Mouse (Mus musculus) CD4-positive helper T cell, adult 2 months (primary cell): Measurements from ENCODE around the gene Glipr1l2.
"Not testable (repeated sequence)": the region's sequence is repeated elsewhere in the genome, so short reads cannot be mapped to it uniquely, and the experiment has no call there.

Source experiments
- DNase-seq: peaks from one replicate; pipeline ENCODE4 v3.0.0-alpha.2; 2012; ENCODE audit warnings: low read depth, missing footprints, low spot score

Gene Glipr1l2

DNA sequence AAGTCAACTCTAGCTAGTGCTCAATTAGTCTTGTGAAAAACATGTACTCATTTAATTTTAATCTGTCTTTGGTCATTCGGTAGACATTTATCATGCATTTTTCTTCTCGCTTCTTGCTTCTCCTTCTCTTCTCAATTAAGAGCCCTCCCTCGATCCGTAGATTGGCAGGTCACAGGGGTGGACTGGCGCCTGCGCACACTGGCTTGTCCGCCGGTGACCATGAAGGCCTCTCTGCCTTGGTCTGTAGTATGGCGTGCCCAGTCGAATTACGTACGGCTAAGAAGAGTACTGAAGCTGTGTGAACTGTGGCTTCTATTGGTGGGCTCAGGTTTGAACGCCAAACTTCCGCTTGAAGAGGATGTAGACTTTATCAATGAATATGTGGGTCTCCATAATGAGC, at the start of gene Glipr1l2:
Glipr1l2 (plus strand) TSS at position 198 of the 400 bp plus-strand sequence.
- DNase-seq = no peak

DNA sequence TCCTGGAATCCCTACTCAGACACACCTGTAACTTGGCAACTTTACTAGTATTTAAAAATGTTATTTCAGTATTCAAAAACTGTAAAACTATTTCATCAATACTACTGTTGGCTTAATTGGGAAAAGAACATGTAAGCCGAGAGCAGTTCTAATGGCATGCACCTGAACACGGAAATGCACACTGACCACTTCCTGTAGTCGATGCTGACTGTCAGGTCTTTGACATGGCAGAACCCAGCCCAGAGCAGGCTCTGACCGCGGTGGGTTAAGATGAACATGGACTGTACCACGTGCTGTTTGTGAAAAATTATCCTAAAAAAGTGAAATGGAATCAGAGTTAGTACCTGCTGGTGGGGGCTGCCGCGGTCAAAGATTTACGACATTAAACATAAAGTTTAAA, 39.6 kb upstream of the Glipr1l2 start:
- not testable (repeated sequence) for DNase-seq

DNA sequence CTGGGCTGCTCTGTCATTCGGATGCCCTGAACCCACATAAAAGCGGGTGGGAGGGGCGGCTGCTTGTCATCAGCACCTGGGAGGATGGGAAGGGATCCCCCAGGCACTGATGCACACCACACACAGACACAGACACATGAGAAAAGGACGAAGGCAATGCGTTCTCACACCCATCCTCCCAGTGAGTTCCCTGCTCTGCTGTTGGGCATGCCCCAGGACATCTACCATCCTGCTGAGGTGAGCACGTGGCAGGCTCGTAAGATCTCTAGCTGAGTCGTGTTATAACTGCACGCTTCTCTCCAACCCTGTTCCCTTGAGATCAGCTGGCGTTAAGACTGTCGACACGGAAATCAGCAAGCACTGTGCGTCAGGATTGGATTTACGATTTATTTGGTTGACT, 38.9 kb upstream of the Glipr1l2 start:
- not testable (repeated sequence) for DNase-seq

DNA sequence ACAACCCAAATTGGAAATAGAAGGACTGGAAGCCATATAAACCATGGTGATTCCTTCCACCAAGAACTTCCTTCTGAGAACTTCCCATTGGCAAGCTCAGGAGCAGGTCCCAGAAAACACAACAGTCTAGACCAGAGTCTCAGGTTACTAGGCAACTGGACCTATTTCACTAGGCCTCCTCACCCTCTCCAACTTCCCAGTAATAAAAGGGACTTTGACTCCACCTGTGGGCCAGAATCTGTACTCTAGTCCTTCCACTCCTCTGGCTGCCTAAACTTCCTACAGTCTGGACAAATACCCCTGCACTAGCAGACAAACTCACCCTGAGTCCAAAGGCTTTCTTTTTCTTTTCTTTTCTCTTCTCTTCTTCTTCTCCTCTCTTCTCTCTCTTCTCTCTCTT, 31.9 kb upstream of the Glipr1l2 start:
- peak; percentile 3 for DNase-seq

DNA sequence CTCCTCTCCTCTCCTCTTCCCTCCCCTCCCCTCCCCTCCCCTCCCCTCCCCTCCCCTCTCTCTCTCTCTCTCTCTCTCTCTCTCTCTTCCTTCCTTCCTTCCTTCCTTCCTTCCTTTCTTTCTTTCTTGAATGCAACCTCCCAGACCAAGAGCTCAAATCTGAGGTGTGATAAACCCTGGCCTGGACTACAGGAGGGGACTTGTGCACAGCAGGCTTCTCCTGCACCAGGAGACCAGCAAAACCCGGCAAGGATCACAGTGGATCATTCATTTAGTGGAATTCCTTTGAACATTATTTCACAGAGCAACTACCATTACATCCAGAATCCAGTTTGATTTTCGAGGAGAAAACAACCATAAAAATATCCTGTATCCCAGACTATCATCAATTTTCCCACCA, 31.2 kb upstream of the Glipr1l2 start:
- peak; percentile 9 for DNase-seq

GRCm38 (mm10) chr10:112059702-112060582, 23.2 kb upstream of the Glipr1l2 start, which contains the start of gene Glipr1l1:
Gene Glipr1l1, plus strand, starts transcription at chr10:112060189.
- DNase-seq = peak; percentile 7

DNA sequence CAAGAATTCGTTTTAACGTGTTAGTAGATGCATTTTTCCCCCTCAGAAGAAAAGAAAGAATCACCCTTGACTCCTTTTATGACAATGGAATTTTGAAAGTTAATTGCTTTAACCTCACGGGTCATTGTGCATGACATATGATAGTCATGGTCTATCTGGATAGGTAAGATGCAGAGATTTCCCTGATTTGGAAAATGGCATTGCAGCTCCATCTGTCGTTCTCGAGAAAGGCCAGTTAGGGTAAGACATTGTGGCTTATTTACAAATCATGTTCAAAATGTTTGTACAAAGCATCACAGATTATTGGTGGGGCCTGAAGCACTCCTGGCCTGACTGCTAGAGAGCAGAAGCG, 22.6 kb upstream of the Glipr1l2 start:
- DNase-seq = not testable (repeated sequence)

DNA sequence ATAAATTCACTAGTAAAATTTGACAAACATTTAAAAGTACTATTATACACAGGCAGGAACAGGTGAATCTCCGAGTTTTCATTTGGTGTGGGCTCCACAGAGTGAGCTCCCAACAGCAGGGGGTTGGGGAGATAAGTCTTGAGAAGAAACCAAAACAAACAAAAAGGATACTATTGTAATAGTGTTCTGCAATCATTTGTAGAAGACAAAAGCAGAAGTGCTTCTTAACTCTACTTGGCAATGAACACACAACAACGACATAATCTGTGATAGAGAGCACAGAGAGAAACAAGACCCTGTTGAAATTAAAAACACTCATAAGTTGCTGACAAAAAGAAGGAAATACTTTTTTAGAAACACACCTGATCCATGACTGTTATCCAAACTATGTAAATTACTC, 3.1 kb upstream of the Glipr1l2 start:
- no peak for DNase-seq

DNA sequence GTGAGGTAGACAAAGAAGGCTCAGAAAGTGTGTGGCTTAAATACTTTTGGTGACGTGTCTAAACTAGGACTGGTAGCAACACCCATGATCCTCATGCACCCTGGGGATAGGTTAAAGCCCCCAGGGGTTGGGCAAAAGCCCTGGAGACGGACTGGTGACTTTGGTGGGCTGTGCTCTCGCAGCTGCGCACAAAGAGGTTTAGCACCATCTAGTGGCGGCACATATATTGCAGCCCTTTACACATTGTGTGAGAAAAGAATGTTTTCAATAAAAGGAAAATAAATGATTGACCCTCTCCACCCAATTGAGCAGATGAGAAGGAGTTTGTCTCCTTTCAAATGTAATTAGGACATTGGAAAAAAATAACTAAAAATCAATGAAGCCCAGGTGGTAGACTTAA, 22.6 kb downstream of the Glipr1l2 start:
- DNase-seq = peak; percentile 58

DNA sequence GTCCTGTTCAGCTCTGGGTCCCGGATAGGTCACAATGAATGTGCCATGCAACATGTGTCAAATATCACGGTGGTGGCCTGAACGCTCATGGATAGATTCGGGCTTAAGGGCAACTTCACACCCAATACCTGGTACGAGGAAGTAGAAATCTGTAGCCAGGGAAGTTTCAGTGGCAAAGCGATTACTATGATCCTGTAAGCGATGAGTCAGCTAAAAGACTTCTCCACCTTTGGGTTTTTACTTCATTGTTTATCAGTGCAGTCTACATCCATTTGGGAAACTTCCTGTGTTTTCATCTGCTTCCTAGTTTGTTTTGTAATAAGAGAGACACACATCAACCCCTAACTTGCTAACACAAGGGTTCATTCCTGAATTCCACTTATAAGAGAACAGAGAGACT, 27.2 kb downstream of the Glipr1l2 start:
- no peak for DNase-seq

- DNase-seq = not testable (repeated sequence)
Measured at GRCm38 (mm10) chr10:112125090-112125489, 41.9 kb downstream of the Glipr1l2 start.

GRCm38 (mm10) chr10:112127682-112128230, 44.6 kb downstream of the Glipr1l2 start:
- DNase-seq = not testable (repeated sequence)

DNA sequence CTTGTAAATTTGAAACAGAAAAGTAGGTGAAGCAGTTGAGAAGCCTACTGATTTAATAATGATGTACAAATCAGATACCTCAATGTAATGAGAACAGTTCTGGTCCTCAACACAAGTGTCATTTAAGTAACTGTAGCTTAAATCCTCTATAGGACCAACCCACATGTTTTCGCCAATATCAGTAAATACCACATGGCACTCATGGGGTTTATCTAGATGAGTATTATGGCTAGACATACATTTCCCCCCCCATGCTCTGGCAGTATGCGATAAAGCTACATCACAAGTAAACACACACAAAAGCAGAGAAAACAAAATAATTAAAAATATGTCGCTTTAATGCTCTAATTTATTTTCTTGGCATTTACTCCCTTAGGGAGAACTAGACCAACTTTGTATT, 49.0 kb downstream of the Glipr1l2 start:
- no peak for DNase-seq

DNA sequence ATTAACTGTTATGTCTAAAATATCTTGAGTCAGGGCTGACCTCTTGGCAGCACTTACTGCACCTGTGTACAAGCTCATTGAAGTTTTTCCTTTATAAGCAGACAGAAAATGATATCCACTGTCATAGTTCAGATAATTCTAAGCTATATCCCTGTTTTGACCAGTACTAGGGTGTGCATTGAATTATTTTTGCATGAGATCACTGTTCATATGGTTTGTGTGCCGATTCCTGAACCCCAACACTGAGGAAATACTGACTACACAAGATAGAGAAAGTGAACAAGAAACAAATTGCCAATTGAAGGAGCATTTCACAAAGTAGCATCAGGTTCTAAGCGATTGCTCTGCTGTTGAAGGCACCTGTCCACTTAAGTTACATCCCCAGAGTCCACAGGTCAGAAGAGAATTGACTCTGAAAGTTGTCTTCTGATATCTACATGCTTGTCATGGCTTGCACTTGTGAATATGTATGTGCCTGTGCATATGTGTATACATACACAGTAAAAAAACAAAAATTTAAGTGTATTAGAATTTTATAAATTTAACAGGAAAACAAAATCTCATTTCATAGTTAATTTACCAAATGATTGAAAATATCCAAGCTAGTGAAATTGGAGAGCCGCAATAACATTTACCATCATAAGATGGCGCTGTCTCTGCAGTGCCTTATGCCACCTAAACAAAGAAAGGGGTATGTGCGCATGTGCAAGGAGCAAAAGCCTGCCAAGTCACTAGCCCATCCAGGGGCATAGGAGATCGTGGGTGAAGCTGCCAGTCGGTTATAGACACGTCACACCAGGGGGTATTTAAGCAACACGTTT, 55.1 kb downstream of the Glipr1l2 start:
- peak; percentile 8 for DNase-seq

DNA sequence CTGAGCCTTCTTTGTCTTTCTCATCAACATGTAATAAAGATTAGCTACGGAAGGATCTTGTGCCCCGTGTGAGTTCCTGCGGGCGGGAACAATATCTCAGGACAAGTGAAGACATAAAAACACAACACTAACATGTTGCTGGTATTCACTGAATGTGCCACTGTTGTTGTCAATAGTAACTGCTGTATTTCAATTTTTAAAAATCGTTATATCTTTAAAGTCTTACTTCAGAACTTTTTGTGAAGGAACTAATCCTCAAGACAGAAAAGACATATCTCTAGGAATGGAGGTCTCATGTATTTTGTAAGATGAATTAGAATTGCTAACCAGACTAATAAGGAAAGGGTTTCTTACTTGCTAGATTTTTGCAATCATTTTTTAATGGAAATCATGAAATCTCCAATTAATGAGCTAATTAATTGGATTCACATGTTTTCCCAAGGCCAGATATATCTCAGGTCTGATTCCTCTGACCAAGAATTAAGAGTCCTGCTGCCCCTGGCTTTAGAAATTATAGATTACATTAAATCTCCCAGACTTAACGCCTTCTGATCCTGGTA, 55.8 kb downstream of the Glipr1l2 start:
- no peak for DNase-seq

DNA sequence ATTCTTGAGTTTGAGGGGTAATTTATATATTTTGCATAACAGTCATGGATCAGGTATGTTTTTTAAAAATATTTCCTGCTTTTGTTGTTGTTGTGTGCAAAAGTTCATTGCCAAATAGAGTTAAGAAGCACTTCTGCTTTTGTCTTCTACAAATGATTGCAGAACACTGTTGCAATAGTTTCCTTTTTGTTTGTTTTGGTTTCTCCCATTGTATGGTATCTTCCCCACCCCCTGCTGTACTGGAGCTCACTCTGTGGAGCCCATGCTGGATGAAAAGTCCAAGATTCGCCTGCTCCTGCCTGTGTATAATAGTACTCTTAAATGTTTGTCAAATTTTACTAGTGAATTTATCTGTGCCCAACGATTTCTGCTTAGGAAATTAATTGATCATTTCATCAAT, 56.7 kb downstream of the Glipr1l2 start:
- no peak for DNase-seq
